Mouse (Mus musculus) left cerebral cortex, adult 9 months (tissue): ENCODE results near the gene Egf.

Source experiments
- DNase-seq, 2 experiments: peaks; one replicate each; pipeline ENCODE4 v3.0.0; 2022; ENCODE audit warnings: low spot score in 2 of 2

The Egf gene

DNA sequence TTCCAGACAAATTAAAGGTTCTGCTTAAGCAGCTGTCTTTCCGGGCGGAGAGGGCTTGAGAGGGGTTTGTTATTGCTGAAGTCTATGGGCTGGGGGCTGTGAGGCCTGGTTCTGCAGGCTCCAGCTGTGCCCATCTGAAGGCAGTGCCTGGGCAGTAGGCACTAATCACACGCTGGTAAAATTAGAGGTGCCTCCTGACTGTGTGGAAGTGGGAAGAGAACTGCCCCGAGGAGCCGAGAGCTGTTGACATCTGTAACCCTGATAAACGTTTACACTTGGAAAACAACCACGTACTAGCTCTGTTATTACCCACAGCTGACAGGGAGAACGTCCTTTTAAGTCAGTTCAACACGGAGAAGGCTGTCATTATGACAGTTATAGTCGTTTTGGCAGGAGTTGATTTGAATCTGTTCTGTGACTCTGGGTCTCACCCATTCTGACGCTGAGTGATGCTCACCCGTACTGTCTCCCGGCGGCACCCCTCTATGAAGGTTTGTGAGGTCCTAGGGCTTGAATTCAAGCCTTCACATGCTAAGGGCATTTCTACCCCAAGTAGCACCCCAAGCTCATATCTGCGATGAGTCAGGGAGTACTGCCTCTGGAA is 40.5 kb downstream of the Egf start:
- no peak for DNase-seq

DNA sequence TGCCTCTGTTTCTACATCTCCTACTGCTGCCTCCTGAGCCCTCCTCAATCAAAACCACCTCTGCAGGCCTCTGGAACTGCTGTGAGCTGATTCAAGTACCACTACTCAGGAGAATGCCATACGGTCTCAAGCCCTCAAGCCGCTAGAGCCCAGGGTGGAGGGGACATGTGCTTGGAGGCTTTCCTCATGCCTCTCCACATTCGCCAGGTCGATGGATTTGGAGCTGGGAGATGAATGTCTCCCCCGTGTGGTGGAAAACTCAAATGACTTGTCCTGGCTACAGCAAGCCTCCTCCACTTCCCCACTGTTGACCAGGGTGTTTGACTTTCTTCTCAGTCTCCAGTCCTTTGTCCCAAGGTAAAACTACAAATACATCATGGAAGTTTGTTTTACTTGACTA is 47.0 kb downstream of the Egf start:
- peak in 1 of 2 experiments; percentile 53 for DNase-seq

DNA sequence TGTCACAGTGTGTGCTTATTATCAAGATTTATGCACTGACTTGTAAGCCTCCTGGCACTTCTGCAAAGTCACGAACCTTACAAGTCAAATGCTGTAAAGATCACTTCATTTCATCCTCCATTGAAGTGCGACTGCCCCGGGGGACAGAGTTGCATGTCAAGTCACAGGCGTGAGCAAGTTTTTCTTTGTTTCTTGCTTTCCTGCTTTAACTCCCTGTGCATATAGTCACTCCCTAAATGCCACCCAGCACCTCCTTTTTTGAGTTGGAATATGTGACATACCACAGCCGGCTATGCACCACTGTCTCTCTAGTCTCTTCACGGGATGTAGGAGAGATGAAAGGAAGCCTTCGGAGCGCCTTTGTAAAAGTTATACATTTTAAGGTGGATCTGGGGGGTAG is 56.2 kb downstream of the Egf start:
- DNase-seq, result no peak

DNA sequence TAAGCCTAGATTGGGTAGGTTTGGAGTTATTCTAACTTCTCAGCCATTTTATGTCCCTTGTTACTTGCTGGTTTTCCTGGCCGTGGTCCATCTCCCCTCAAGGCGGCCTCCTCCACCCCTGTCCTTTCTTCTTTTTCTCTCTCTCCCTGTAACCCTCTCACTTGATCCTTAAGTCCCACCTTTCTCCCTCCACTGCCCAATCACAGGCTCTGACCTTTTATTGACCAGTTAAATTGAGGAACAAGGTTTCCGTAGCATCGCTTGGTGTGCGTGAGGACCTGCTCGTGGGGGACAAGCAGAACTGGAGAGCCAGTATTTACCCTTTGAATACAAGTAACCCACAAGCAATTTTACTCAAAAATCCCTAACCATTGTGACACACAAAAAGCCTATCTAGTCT is 56.8 kb downstream of the Egf start:
- no peak for DNase-seq

DNA sequence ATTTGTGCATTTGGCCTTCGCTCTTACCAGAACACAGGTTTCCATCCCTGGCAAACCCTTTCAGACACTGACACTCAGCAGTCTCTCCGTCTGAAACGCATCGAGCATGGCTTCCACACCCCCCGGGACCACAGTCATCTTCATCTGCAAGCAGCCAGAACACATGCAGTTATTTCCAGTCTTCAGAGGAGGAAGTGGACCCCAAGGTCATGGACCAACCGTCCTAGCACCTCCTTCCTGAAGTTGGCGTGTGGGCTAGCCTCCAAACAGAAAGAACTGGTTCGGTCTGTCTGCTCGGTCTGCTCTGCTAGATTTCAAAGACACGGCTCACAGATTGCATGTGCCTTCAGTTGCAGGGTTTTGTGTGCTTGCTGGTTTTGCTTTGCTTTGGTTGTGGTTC is 57.4 kb downstream of the Egf start:
- DNase-seq, result no peak

DNA sequence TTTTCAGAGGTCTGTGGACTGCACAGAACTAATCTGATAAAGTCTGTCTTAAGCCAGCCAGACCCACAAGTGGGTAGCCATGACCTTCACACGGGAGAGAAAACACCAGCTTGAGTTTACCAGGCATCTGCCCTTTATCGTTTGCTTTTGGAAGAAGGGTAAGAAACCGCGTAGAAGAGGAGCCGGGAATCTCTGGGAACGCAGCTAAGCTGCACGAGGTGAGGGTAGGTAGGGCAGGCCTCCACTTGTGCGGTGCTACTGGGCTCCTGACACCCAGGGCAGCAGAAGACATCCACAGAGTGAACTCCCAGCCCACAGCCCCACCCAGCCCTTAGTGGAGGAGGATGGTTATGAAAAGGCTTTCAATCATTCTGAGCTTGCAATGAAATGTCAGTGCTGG is 59.2 kb downstream of the Egf start:
- no peak for DNase-seq

DNA sequence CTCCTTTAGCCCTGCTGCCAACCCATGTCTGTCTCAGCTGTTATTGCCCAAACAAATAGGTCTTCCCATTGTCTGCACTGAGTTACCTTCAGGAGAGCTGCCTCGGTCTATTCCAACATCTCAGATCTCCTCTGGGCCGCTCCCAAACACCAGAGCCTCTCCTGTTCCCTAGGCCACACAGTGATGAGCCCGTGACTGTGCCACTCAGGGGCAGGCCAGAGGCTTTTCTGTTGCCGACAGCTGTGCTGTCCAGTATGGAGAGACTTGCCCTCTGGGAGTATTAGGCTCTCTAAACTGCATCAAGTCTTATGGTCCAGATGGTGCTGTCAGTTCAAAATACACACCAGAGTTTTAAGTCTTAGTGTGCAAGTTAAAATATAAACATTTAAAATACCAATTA is 61.5 kb downstream of the Egf start:
- no peak for DNase-seq

DNA sequence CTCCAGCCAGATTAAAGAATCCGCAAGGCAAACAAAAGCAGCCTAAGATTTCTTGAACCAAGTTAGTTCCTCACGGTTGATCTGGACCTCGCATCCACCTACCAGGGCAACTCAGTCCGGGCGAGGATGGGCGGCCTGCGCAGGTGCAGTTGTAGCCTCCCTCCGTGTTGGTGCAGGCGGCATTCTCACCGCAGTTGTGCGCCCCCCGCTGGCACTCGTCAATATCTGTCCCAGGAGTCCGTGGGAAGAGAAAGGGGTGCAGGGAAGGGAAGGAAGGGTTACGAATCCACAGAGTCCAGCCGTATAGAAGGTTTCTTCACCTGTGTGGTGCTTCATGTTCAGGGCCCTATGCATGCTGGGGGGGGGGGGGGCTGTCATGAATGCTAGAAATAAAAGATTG is 62.3 kb downstream of the Egf start:
- DNase-seq, result no peak

DNA sequence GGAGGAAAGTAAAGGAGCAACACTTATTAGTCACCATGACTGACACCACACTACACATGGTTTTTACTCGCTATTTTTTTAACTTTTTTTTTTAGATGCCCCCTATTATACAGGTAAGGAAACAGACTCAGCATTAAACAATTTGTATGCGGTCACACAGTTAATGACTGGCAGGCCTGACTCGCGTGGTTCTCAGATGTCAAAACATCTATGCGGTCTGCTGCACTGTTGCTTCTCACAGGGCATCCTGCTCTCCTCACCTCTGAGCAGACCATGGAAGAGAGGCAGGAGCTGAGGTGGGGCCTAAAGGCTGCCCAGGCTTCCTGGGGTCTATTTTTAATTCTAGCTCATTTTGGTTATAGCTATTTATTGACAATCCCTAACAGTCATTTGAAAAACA is 67.7 kb downstream of the Egf start:
- no peak for DNase-seq

DNA sequence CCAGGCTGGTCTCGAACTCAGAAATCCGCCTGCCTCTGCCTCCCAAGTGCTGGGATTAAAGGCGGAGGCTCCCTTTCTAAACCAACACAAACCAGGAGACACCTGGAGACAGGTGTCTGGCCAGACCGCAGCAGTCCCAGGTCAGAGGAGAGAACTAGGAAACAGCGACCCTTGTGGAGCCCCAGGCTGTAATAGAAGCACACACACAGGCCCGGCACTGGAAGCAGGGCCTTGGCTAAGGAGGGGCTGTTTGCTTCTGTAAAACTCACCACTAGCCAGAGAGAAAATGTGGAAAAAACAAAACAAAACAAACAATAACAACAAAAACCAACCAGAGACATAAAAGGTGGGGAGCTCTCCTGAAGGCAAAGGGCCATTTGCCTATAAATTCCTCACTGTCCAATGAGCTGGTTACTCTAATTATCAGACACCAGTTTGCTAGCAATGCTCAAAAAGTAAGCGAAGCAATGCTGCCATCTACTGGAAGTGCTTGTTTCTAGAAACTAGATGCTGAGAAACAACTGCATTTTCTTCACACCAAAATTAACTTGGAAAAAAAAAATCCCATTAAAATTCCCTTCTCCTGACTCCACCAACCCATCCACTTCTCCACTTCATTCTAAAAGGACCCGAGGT is 68.3 kb downstream of the Egf start:
- DNase-seq, result peak in 1 of 2 experiments; percentile 81

DNA sequence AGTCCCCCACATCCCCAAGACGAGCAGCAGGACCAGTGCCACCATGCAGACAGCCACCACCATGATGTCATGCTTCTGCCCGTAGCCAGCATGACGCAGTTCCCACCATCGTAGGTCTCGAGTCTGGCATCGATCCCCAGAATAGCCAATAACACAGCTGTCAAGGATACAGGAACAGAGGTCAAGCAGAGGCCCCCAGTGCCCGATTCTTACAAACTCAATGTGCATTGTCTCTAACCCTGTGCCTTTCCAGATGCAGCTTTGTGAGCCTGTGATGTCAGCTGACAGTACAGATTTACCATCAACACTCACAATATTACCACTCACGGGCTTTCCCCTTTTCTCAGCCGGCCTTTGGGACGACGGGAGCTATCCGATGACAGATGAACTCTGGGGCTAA is 68.9 kb downstream of the Egf start:
- DNase-seq, result no peak

DNA sequence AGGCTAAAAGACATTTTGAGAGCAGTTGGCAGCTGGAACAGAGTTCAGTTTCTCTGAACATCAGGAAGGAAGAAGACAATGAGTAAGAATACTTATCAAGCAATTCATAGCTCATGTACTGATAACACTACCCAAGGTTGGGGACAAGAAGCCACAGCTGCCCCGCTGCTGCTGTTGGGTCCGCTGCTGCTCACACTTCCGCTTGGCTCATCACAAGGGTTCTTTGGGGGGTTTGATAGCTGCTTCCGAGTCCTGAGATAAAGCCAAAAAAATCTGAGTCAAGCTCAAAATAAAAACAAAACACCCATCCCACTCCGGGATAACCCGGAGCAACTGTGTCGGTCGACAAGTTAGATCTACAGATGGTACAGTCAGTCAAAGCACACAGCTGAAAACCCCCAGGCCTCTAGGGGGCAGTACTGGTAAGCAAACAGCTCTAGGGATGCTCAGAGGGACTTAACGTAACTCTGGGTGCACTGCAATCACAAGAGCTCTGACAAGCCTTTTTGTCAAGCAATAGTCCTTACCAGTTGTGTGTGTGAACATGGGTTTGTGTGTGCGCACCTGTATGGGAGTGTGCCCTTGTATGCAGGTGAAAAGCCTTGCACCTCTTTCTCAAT is 71.9 kb downstream of the Egf start:
- no peak for DNase-seq

DNA sequence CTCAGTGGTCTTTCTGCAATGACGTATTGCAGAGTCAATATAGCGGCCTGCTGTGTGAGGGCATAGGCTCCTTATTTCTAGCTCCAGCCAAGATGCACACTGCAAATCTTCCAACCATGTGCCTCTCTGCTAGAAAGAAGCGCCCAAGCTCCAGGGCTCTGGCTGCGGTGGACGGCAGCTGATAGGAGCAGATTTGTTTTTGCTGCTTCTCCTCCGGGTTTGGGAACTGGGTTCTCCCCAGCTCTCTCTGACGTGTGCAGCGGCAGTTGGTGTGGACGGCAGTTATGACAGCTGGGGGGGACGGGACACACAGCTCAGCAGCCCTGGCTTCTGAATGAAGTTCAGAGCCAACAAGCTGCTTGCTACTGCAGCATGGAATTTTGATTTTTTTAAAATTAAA is 72.7 kb downstream of the Egf start:
- peak in 1 of 2 experiments; percentile 15 for DNase-seq

DNA sequence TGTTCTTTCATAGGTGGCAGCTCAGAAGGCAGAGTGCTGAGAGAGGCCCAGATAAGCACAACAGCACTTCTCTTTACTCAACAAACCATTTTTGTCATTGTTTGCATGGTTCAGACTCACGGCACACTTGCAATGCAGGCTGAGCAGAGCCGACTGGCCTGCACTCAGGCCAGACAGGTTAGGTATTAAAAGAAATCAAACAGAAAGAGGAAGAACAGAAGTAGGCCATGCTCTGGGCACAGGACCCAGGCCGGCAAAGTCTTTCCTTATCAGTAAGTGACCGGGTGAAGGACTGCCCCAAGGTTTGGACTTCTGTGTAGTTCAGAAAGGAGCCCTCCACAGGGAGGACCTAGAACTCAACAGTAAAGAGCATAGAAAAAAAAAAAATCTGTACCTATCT is 73.3 kb downstream of the Egf start:
- DNase-seq, result no peak

DNA sequence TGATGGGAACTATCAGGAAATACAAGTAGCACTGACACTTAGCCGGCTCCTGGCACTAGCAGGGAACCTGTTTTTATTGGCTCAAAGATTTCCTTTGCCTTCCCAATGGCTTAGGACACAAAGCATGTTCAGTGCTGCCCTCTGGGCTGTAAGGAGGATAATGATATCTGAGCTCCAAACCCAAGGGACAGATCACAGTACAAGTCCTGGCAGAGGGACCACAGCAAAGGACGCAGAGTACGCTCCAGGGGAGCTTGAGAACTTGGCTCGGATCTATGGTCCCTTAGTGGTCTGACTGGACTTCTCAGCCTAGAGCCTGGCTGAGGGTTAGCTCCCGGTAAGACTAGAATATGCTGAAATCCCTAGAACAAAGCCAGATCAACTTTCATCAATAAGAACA is 74.9 kb downstream of the Egf start:
- DNase-seq, result peak; percentile 4 to 24

DNA sequence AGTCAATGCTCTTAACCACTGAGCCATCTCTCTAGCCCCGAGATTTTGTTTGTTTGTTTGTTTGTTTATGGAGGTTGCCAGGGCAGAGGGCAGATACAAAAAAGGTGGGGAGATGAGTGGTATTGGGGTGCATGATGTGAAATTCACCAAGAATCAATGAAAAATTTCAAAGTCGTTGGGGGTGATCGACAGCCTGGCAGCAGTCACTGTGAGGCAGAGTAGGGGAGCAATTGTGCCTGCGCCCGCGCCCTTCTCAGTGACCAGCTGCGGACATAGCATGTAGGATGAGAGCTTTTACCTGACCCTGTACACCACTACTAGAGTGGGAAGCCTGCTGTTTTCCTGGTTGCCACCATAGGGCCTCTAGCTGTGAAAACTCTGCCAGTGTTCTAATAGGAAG is 79.2 kb downstream of the Egf start:
- DNase-seq, result no peak

DNA sequence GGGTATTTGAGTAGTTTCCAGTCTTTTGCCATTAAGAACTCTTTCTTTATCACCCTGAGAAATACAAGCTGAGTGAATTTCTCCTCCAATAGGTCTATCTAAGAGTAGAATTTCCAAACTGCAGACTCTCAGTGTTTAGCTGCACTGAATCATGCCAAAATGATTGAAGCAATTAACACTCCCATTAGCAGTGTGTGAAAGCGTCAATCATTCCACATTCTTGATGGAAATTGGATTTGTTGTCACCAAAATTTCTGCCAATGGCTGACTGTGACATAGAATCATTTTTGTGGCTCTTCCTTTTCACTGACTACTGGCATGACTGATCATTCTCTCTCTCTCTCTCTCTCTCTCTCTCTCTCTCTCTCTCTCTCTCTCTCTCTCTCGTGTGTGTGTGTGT is 91.2 kb downstream of the Egf start:
- DNase-seq, result no peak

DNA sequence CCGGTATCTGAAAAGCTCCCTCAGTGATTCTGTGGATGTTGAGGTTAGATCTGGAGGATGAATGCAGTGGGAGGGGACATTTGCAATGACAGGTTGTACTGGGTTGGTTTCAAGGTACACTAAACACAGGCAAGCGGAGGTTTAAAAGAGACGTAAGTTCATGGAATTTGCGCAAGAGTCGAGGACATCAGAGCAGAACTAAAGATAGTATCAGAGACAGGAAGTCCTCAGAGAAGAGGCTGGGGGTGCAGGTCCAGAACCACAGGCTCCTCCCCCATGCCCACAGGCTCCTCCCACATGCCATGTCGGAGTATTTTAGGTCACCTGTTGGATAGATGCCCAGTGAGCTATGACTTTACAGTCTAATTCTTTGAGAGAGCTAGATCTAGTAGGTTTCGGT is 96.3 kb downstream of the Egf start:
- DNase-seq, result no peak

DNA sequence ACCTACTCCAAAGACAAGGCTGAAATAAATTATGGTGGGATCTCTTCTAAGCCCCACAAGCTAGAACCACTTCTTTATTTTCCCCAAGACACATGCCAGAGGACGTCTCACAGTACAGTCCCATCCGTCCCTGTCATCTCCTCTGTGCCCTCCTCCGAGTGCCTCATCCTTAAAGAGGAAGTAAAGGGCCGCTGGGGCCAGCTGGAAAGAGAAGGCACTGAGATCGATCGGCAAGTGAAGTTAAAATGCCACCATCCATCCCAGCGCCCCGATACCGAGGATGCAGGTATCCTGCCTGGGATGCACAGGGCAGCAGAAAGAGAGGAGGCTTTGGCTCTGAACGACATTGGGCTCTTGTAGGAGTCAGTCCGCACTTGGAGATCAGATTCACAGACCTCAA is 97.3 kb downstream of the Egf start:
- no peak for DNase-seq

DNA sequence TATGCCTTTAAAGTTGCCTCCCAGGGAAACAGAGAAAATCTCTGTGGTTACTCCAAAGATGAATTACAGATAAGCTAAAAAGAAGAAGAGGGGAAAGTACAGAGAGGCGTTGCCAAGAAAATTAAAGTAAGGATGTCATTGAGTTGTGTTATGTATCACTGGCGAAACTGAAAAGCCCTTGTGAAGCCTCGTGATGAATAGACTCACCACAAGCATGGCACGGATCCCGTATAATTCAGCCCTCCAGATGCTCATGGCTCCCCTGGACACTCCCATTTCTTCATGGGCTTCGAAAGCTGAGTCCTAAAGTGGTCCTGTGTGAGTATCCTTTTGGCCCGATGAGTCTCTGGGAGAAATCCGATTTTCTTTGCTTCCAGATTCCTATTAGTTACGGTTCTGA is 97.9 kb downstream of the Egf start:
- no peak for DNase-seq

DNA sequence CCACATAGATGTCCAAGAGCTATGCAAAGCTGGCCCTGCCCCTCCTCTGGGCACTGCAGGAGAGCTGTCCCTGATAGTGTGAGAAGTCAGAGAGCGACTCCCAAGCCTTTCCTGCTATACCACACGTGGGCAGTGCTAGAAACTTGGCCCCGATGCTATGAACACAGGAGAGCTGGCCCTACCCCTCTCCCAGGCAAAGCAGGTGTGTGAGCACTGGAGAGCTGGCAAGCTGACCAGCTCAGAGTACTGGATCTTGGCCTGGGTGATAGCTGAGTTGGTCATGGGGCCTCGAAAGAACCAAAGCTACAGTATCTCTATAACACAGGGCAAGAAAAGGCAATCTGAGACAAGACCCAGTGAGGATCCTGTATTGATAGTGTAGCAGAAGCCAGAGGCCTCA is 98.6 kb downstream of the Egf start:
- no peak for DNase-seq

DNA sequence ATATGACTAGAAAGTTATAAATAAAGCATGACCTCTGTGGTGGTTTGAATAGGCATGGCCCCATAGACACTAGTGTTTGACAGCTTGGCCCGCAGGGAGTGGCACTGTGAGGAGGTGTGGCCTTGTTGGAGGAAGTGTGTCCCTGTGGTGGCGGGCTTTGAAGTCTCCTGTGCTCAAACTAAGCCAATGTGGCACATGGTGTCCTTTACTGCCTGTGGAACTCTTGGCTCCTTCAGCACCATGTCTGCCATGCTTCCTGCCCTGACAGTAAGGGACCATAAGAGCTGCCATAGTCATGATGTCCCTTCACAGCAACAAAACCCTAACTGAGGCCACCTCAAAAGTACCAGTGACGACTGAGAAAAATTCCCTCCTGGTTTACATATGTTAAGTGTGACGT is 102.6 kb downstream of the Egf start:
- no peak for DNase-seq

DNA sequence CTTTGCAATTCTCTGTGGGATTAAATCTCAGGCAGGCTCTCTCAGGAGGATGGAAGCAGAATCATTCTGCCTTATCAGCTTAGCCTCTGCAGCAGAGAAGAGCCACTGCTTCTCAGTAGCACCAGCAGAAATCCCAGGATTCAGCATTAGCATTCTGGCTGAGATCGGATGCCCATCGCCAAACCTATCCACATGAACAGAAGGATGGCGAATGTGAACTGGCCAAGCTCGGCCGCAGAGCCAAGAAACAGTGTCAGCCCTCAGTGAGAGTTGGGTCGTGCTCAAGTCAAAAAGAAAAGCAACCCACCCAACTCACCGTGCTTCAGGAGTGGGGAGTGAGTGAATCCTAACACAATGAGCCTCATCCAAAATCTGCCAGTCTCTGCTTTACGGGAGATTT is 103.4 kb downstream of the Egf start:
- DNase-seq, result no peak

DNA sequence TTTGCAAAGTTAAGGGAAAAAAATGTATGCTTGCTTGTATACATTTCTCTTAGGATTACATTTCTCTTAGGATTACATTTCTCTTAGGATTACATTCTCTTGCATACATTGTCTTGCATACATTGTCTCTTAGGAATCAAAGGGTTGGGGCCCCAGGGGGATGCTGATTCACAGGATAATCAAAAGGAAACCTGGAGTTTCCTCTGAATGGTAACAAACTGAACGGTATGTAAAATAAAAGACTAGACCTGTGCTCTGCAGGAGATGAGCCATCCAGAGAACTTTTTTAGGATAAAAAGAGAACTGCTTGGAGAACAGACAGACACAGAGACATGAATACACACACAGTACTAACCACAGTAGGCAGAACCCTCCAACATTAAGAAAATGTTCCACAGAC is 104.2 kb downstream of the Egf start:
- DNase-seq, result no peak
